Mouse (Mus musculus) myocyte (in vitro differentiated cells): Measurements from ENCODE around the gene Lysmd4. TPM values are rescaled to one million over a fixed set of nuclear protein-coding genes. Genes with fewer than 3 reads are reported as not detected.

Source experiments
- H3K27me3 ChIP-seq: one replicate; pipeline ENCODE4 v1.6.1; 2011; ENCODE audit not compliant: control insufficient read depth, insufficient read depth, insufficient read length
- H3K36me3 ChIP-seq: one replicate; pipeline ENCODE4 v1.6.1; 2011; ENCODE audit not compliant: control insufficient read depth, insufficient read depth
- H3K4me2 ChIP-seq: one replicate; pipeline ENCODE4 v1.6.1; 2011; ENCODE audit warnings: low read depth, control low read depth
- H3K4me3 ChIP-seq: one replicate; pipeline ENCODE4 v1.5.1; 2011; ENCODE audit warnings: mild to moderate bottlenecking, control low read depth, moderate library complexity
- H3K79me2 ChIP-seq: one replicate; pipeline ENCODE4 v1.6.1; 2011; ENCODE audit not compliant: control insufficient read depth, insufficient read depth
- H3ac ChIP-seq: one replicate; pipeline ENCODE4 v1.6.1; 2011; ENCODE audit not compliant: control insufficient read depth, insufficient read length
- CEBPB ChIP-seq: IDR thresholded peaks from 2 replicates; pipeline ENCODE4 v1.6.1; 2011; ENCODE audit warnings: mild to moderate bottlenecking, moderate library complexity; ENCODE audit not compliant: poor library complexity, insufficient read depth, severe bottlenecking
- E2F4 ChIP-seq: IDR thresholded peaks from one replicate; pipeline ENCODE4 v1.6.1; 2011; ENCODE audit warnings: mild to moderate bottlenecking, control low read depth, moderate library complexity; ENCODE audit not compliant: insufficient read depth
- MAX ChIP-seq: IDR thresholded peaks from one replicate; pipeline ENCODE4 v1.6.1; 2011; ENCODE audit warnings: low read depth, mild to moderate bottlenecking, control low read depth
- MYOD1 ChIP-seq, 3 experiments: IDR thresholded peaks; one replicate each; pipeline ENCODE4 v1.6.1; 2011; ENCODE audit warnings: control low read depth in 2 of 3, low read depth in 2 of 3, mild to moderate bottlenecking in 2 of 3, moderate library complexity in 1 of 3; ENCODE audit not compliant: insufficient read length in 2 of 3, control insufficient read depth in 1 of 3
- MYOG ChIP-seq, 3 experiments: IDR thresholded peaks; one replicate each; pipeline ENCODE4 v1.6.1; 2011; ENCODE audit warnings: control low read depth in 2 of 3, low read depth in 2 of 3, mild to moderate bottlenecking in 2 of 3; ENCODE audit not compliant: insufficient read length in 2 of 3, control insufficient read depth in 1 of 3, insufficient read depth in 1 of 3
- POLR2A ChIP-seq: IDR thresholded peaks from one replicate; pipeline ENCODE4 v1.6.1; 2011; ENCODE audit warnings: low read depth, mild to moderate bottlenecking, control low read depth, moderate library complexity; ENCODE audit not compliant: insufficient read length
- POLR2AphosphoS2 ChIP-seq: IDR thresholded peaks from one replicate; pipeline ENCODE4 v1.6.1; 2011; ENCODE audit warnings: low read depth, control low read depth; ENCODE audit not compliant: insufficient read length
- REST ChIP-seq: IDR thresholded peaks from one replicate; pipeline ENCODE4 v1.6.1; 2011; ENCODE audit warnings: mild to moderate bottlenecking, control low read depth, moderate library complexity; ENCODE audit not compliant: insufficient read depth, insufficient read length
- SRF ChIP-seq: IDR thresholded peaks from one replicate; pipeline ENCODE4 v1.6.1; 2011; ENCODE audit warnings: low read depth; ENCODE audit not compliant: control insufficient read depth, insufficient read length
- TCF12 ChIP-seq: IDR thresholded peaks from one replicate; pipeline ENCODE4 v1.6.1; 2011; ENCODE audit warnings: mild to moderate bottlenecking, control low read depth; ENCODE audit not compliant: poor library complexity, insufficient read depth, severe bottlenecking
- TCF3 ChIP-seq: IDR thresholded peaks from one replicate; pipeline ENCODE4 v1.6.1; 2011; ENCODE audit warnings: low read depth, control low read depth; ENCODE audit not compliant: insufficient read length
- USF1 ChIP-seq: IDR thresholded peaks from one replicate; pipeline ENCODE4 v1.6.1; 2011; ENCODE audit warnings: low read depth, mild to moderate bottlenecking, control low read depth, moderate library complexity
- polyA plus RNA-seq: library from polyadenylated mRNA; unstranded; fragments of >200 nt; fragmentation: generic; extraction: Trizol; gene quantifications from one replicate; pipeline ENCODE4 v1.2.1, GENCODE M21; 2012; ENCODE audit warnings: missing spikeins

Gene Lysmd4
- polyA plus RNA-seq, 1 experiment, result 7.7 TPM

- TF ChIP-seq POLR2A (no peak), SRF (no peak), MYOD1 (IDR thresholded peaks at IDR 0.05; ENCODE audit: control insufficient read depth in 1 of 3, insufficient read length in 2 of 3, low read depth in 2 of 3) (no peak), REST (no peak), TCF3 (no peak), E2F4 (no peak), USF1 (no peak)
- Histone ChIP-seq H3ac (no peak overlapping the region), H3K79me2 (peaks cover 88% of the 10 kb centered on the region), H3K4me3 (no peak overlapping the region), H3K27me3 (no peaks in the 10 kb centered on the region), H3K4me2 (no peak overlapping the region), H3K36me3 (peaks cover 22% of the 10 kb centered on the region)
These were observed 85.8 kb downstream of the Lysmd4 start for GRCm38 (mm10) chr7:67308102-67308501.

GRCm38 (mm10) chr7:67310151-67310550, 87.8 kb downstream of the Lysmd4 start:
- H3K79me2 ChIP-seq, result peaks cover 97% of the 10 kb centered on the region
- TF ChIP-seq SRF (no peak), TCF12 (no peak), MYOG (IDR thresholded peaks at IDR 0.05; ENCODE audit: control insufficient read depth in 1 of 3, insufficient read depth in 1 of 3, insufficient read length in 2 of 3, low read depth in 2 of 3) (no peak), MYOD1 (IDR thresholded peaks at IDR 0.05; ENCODE audit: control insufficient read depth in 1 of 3, insufficient read length in 2 of 3, low read depth in 2 of 3) (no peak), USF1 (no peak)
- no peaks in the 10 kb centered on the region for H3K27me3 ChIP-seq
- H3K36me3 ChIP-seq, result peaks cover 31% of the 10 kb centered on the region
- H3K4me2 ChIP-seq, result no peak overlapping the region
- H3K4me3 ChIP-seq, result no peak overlapping the region
- no peak overlapping the region for H3ac ChIP-seq

- peaks cover 34% of the 10 kb centered on the region for H3K36me3 ChIP-seq
- no peaks in the 10 kb centered on the region for H3K27me3 ChIP-seq
- TF ChIP-seq USF1 (no peak), POLR2AphosphoS2 (no peak), REST (no peak), MYOD1 (IDR thresholded peaks at IDR 0.05; ENCODE audit: control insufficient read depth in 1 of 3, insufficient read length in 2 of 3, low read depth in 2 of 3) (no peak)
- H3K4me3 ChIP-seq, result no peak overlapping the region
- H3ac ChIP-seq, result no peak overlapping the region
- H3K4me2 ChIP-seq, result no peak overlapping the region
- H3K79me2 ChIP-seq, result peaks cover 89% of the 10 kb centered on the region
These were observed 90.9 kb downstream of the Lysmd4 start for GRCm38 (mm10) chr7:67313200-67313599.

GRCm38 (mm10) chr7:67318697-67319096, 96.4 kb downstream of the Lysmd4 start:
- H3K79me2 ChIP-seq, result peaks cover 86% of the 10 kb centered on the region
- H3K4me2 ChIP-seq, result no peak overlapping the region
- no peak overlapping the region for H3ac ChIP-seq
- H3K27me3 ChIP-seq, result no peaks in the 10 kb centered on the region
- no peak overlapping the region for H3K4me3 ChIP-seq
- TF ChIP-seq REST (no peak), MAX (no peak), POLR2A (no peak), E2F4 (no peak), TCF12 (no peak), CEBPB (no peak), USF1 (no peak), TCF3 (no peak), SRF (no peak), MYOD1 (IDR thresholded peaks at IDR 0.05; ENCODE audit: control insufficient read depth in 1 of 3, insufficient read length in 2 of 3, low read depth in 2 of 3) (no peak)
- peaks cover 20% of the 10 kb centered on the region for H3K36me3 ChIP-seq

GRCm38 (mm10) chr7:67320359-67320758, 98.0 kb downstream of the Lysmd4 start:
- Histone ChIP-seq H3K4me2 (peak overlapping the region; percentile 44), H3K27me3 (no peaks in the 10 kb centered on the region), H3K79me2 (peaks cover 91% of the 10 kb centered on the region), H3K4me3 (no peak overlapping the region), H3K36me3 (peaks cover 8% of the 10 kb centered on the region), H3ac (no peak overlapping the region)
- TF ChIP-seq SRF, result no peak
- TF ChIP-seq POLR2A, result no peak
- no peak for TF ChIP-seq MAX
- no peak for TF ChIP-seq E2F4
- TF ChIP-seq MYOD1 (IDR thresholded peaks at IDR 0.05; ENCODE audit: control insufficient read depth in 1 of 3, insufficient read length in 2 of 3, low read depth in 2 of 3), result no peak
- no peak for TF ChIP-seq USF1
- no peak for TF ChIP-seq MYOG (IDR thresholded peaks at IDR 0.05; ENCODE audit: control insufficient read depth in 1 of 3, insufficient read depth in 1 of 3, insufficient read length in 2 of 3, low read depth in 2 of 3)
- no peak for TF ChIP-seq REST
- TF ChIP-seq POLR2AphosphoS2, result no peak
- no peak for TF ChIP-seq CEBPB
- no peak for TF ChIP-seq TCF3
- TF ChIP-seq TCF12, result no peak
